Mouse (Mus musculus): ENCODE data around the gene Mybpc3.

DNA sequence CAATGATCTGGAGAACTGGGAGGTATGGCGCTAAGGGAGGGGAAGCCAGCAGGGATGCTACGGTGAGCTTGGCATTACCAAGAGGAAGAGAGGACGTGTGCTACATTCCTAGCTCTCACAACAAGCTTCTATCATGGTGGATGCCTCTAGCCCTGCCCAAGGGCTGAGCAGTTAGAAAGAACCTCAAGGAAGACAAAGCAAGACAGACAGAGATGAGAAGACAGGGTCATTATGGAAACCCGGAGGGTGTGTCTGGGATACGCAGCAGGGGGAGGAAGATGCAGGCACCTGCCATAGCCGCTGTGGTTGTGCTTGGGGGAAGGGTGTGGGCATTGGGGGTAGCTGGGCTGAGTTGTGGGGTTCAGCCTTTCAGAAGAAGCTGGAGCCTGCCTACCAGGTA, 5.6 kb downstream of the Mybpc3 start:
- TF ChIP-seq CTCF (conservative IDR thresholded peaks at IDR 0.05; ENCODE audit: insufficient read depth, insufficient read length, low read depth, low read length) (no peak), POLR2A (IDR thresholded peaks at IDR 0.05; ENCODE audit: low read depth, low read length) (no peak)

All from kidney, adult 2 months (tissue).